ENCODE assay signal across 8 mouse cellular contexts in genomic region chr4:139932970-139933801, GRCm38 (mm10). TPM values are rescaled to one million over a fixed set of nuclear protein-coding genes. Genes with fewer than 3 reads are reported as not detected.
A peak's percentile ranks its signal among the peaks of the same experiment; 100 is the strongest.
DNase-seq lines count a peak whose midpoint lies in the region; ATAC-seq and TF ChIP-seq lines count a peak whose summit lies in the region.
"Had no signal": no experiment of that assay in that cellular context is flagged by ENCODE, and none has a peak within 500 bp of the region (broad histone marks: within the 10 kb centered on the region; RNA-seq: fewer than 3 reads in every experiment).

No protein-coding gene starts in this region.

- peak; percentile 78 for ATAC-seq in forebrain, postnatal 0 days
- ATAC-seq in lung, postnatal 0 days, result peak; percentile 41; the same call in 1 of the 2 replicates
- ATAC-seq in liver, postnatal 0 days, result no peak

- WGBS in forebrain, postnatal 0 days, result 32% methylated on average over 18 of the region's 18 CpGs
- WGBS in lung, postnatal 0 days, result 47% methylated on average over 18 of the region's 18 CpGs
- 72% methylated on average over 18 of the region's 18 CpGs for WGBS in liver, postnatal 0 days (ENCODE audit: insufficient replicate concordance)

- no peaks in the 10 kb centered on the region for H3K27me3 ChIP-seq in forebrain, postnatal 0 days (ENCODE audit: insufficient read depth, low read length)
- 0 out of 2 replicates have a peak, but pooled peaks cover 5% of the 10 kb centered on the region for H3K27me3 ChIP-seq in lung, postnatal 0 days (replicated peaks; ENCODE audit: insufficient read depth, low read length)
- H3K27me3 ChIP-seq in liver, postnatal 0 days (ENCODE audit: insufficient read depth, low read length), result peaks cover 3% of the 10 kb centered on the region; the same call in 1 of the 2 replicates

- no peak overlapping the region for H3K9ac ChIP-seq in forebrain, postnatal 0 days
- no peak overlapping the region for H3K9ac ChIP-seq in lung, postnatal 0 days (replicated peaks; ENCODE audit: low read depth)
- no peak overlapping the region for H3K9ac ChIP-seq in liver, postnatal 0 days (replicated peaks)
- H3K9ac ChIP-seq: liver, embryonic 15.5 days had no signal

- no peak overlapping the region for H3K4me3 ChIP-seq in forebrain, postnatal 0 days (ENCODE audit: low read depth, low read length)
- no peak overlapping the region for H3K4me3 ChIP-seq in lung, postnatal 0 days (ENCODE audit: low read depth, low read length)
- H3K4me3 ChIP-seq in liver, postnatal 0 days (ENCODE audit: low read depth, low read length), result no peak overlapping the region
- H3K4me3 ChIP-seq: liver, embryonic 15.5 days had no signal

- H3K4me2 ChIP-seq in forebrain, postnatal 0 days (ENCODE audit: low read depth), result peak overlapping the region; percentile 22; the same call in 1 of the 2 replicates
- no peak overlapping the region for H3K4me2 ChIP-seq in lung, postnatal 0 days (replicated peaks; ENCODE audit: low read depth, low read length)
- H3K4me2 ChIP-seq in liver, postnatal 0 days (ENCODE audit: low read depth, low read length), result no peak overlapping the region
- H3K4me2 ChIP-seq: liver, embryonic 15.5 days had no signal

- peak; percentile 67 for DNase-seq in Muller cell, postnatal 12 days (ENCODE audit: inconsistent ontology term)
- DNase-seq in adrenal gland, postnatal 14 days, result peak; percentile 68
- peak; percentile 90 for DNase-seq in forebrain, postnatal 0 days
- peak; percentile 32 for DNase-seq in lung, postnatal 0 days (ENCODE audit: low spot score)
- no peak for DNase-seq in kidney, adult 11 months
- no peak for DNase-seq in thymus, postnatal 14 days
- DNase-seq in liver, postnatal 0 days, result no peak

- H3K9me3 ChIP-seq in forebrain, postnatal 0 days (ENCODE audit: low read length), result no peaks in the 10 kb centered on the region
- no peaks in the 10 kb centered on the region for H3K9me3 ChIP-seq in lung, postnatal 0 days (ENCODE audit: low read length)
- no peaks in the 10 kb centered on the region for H3K9me3 ChIP-seq in liver, postnatal 0 days (ENCODE audit: low read length)
- H3K9me3 ChIP-seq: liver, embryonic 15.5 days had no signal

- H3K4me1 ChIP-seq in forebrain, postnatal 0 days (ENCODE audit: insufficient read depth), result peaks cover 13% of the 10 kb centered on the region
- no peaks in the 10 kb centered on the region for H3K4me1 ChIP-seq in lung, postnatal 0 days (ENCODE audit: insufficient read depth, low read depth, low read length)
- no peaks in the 10 kb centered on the region for H3K4me1 ChIP-seq in liver, postnatal 0 days (ENCODE audit: insufficient read depth)
- H3K4me1 ChIP-seq: liver, embryonic 15.5 days had no signal

- no peak for TF ChIP-seq EP300 in lung, postnatal 0 days (IDR thresholded peaks at IDR 0.05)
- no peak for TF ChIP-seq EP300 in liver, postnatal 0 days (IDR thresholded peaks at IDR 0.05; ENCODE audit: low read depth)

- TF ChIP-seq CTCF in forebrain, postnatal 0 days (IDR thresholded peaks at IDR 0.05; ENCODE audit: low read depth), result no peak
- TF ChIP-seq CTCF in lung, postnatal 0 days (IDR thresholded peaks at IDR 0.05), result no peak
- TF ChIP-seq CTCF in liver, postnatal 0 days (IDR thresholded peaks at IDR 0.05; ENCODE audit: low read depth), result no peak

- H3K27ac ChIP-seq in forebrain, postnatal 0 days (ENCODE audit: low read depth, low read length), result peak overlapping the region; percentile 86
- H3K27ac ChIP-seq in lung, postnatal 0 days (ENCODE audit: low read length), result no peak overlapping the region
- H3K27ac ChIP-seq in liver, postnatal 0 days (ENCODE audit: low read depth), result no peak overlapping the region
- H3K27ac ChIP-seq: liver, embryonic 15.5 days had no signal

- H3K36me3 ChIP-seq in forebrain, postnatal 0 days (ENCODE audit: insufficient read depth), result no peaks in the 10 kb centered on the region
- no peaks in the 10 kb centered on the region for H3K36me3 ChIP-seq in lung, postnatal 0 days (ENCODE audit: insufficient read depth, low read length)
- no peaks in the 10 kb centered on the region for H3K36me3 ChIP-seq in liver, postnatal 0 days (replicated peaks; ENCODE audit: insufficient read depth, low read length)
- H3K36me3 ChIP-seq: liver, embryonic 15.5 days had no signal

RNA-seq across cellular contexts. Expression of gene Klhdc7a, which starts 34.6 kb away (rescaled TPM):
- 18.8 and 23.1 TPM in 2 replicates for total RNA-seq in adrenal gland, postnatal 14 days (2021)
- 0.92 and 1.0 TPM in 2 replicates for total RNA-seq in forebrain, postnatal 0 days (2014; rRNA removed)
- polyA plus RNA-seq in forebrain, postnatal 0 days (2015; fragmentation: Nextera tagmentation; extraction: Ambion mirVana), result 0.19 and 0.27 TPM in 2 replicates
- polyA plus RNA-seq in lung, postnatal 0 days (2015; fragmentation: Nextera tagmentation; extraction: Ambion mirVana), result 1.2 and 1.3 TPM in 2 replicates
- 0.65 and 0.67 TPM in 2 replicates for polyA plus RNA-seq in liver, postnatal 0 days (2015; fragmentation: Nextera tagmentation; extraction: Ambion mirVana)

Comparison
In these comparisons a context has a peak if more than half of its experiments do, and no peak if none do; other contexts are left out.
1. DNase-seq: peak in Muller cell, postnatal 12 days (single experiment), adrenal gland, postnatal 14 days (single experiment), forebrain, postnatal 0 days (single experiment) and lung, postnatal 0 days (single experiment); none in kidney, adult 11 months (single experiment), thymus, postnatal 14 days (single experiment) and liver, postnatal 0 days (single experiment).